Mouse (Mus musculus): ENCODE measurements around the gene Sema5a. TPM values are rescaled to one million over a fixed set of nuclear protein-coding genes. Genes with fewer than 3 reads are reported as not detected.

Sema5a gene
- polyA plus RNA-seq, 1 experiment from 2014 or later: 24.9 TPM

- ATAC-seq (replicated peaks; ENCODE audit: low FRiP score, low TSS enrichment, low read depth) (no peak), DNase-seq (ENCODE audit: low spot score) (no peak)
- Histone ChIP-seq H3K9me3 (ENCODE audit: control insufficient read depth, low read length) (no peaks in the 10 kb centered on the region), H3K27me3 (replicated peaks; ENCODE audit: control insufficient read depth, insufficient read depth, low read length) (no peaks in the 10 kb centered on the region), H3K36me3 (ENCODE audit: control insufficient read depth, insufficient read depth, low read length) (no peaks in the 10 kb centered on the region), H3K4me3 (ENCODE audit: low read depth, low read length) (no peak overlapping the region), H3K27ac (ENCODE audit: low read depth) (no peak overlapping the region), H3K9ac (ENCODE audit: low read length) (no peak overlapping the region), H3K4me1 (replicated peaks; ENCODE audit: control insufficient read depth, insufficient read depth, low read length) (no peaks in the 10 kb centered on the region), H3K4me2 (ENCODE audit: low read length) (no peak overlapping the region)
- WGBS: 82% methylated on average over 4 of the region's 4 CpGs
Observed at GRCm38 (mm10) chr15:32367841-32368240, 123.2 kb downstream of the Sema5a start.

- Histone ChIP-seq H3K9me3 (ENCODE audit: control insufficient read depth, low read length) (no peaks in the 10 kb centered on the region), H3K36me3 (ENCODE audit: control insufficient read depth, insufficient read depth, low read length) (no peaks in the 10 kb centered on the region), H3K9ac (ENCODE audit: low read length) (no peak overlapping the region), H3K4me2 (ENCODE audit: low read length) (no peak overlapping the region), H3K27ac (ENCODE audit: low read depth) (no peak overlapping the region), H3K4me1 (replicated peaks; ENCODE audit: control insufficient read depth, insufficient read depth, low read length) (no peaks in the 10 kb centered on the region), H3K27me3 (replicated peaks; ENCODE audit: control insufficient read depth, insufficient read depth, low read length) (no peaks in the 10 kb centered on the region), H3K4me3 (ENCODE audit: low read depth, low read length) (no peak overlapping the region)
- DNase-seq (ENCODE audit: low spot score): no peak
- ATAC-seq (replicated peaks; ENCODE audit: low FRiP score, low TSS enrichment, low read depth): no peak
- WGBS: 92% methylated on average over 6 of the region's 6 CpGs
Observed at GRCm38 (mm10) chr15:32370914-32371313, 126.3 kb downstream of the Sema5a start.

- DNase-seq (ENCODE audit: low spot score): no peak
Observed at GRCm38 (mm10) chr15:32371385-32371784, 126.8 kb downstream of the Sema5a start.

GRCm38 (mm10) chr15:32376326-32376725 is 131.7 kb downstream of the Sema5a start:
- ATAC-seq (replicated peaks; ENCODE audit: low FRiP score, low TSS enrichment, low read depth): no peak
- H3K4me1 ChIP-seq (replicated peaks; ENCODE audit: control insufficient read depth, insufficient read depth, low read length): no peaks in the 10 kb centered on the region
- H3K27me3 ChIP-seq (replicated peaks; ENCODE audit: control insufficient read depth, insufficient read depth, low read length): no peaks in the 10 kb centered on the region
- H3K4me2 ChIP-seq (ENCODE audit: low read length): no peak overlapping the region
- DNase-seq (ENCODE audit: low spot score): no peak
- no peak overlapping the region for H3K9ac ChIP-seq (ENCODE audit: low read length)
- 83% methylated on average over 5 of the region's 5 CpGs for WGBS
- no peaks in the 10 kb centered on the region for H3K9me3 ChIP-seq (ENCODE audit: control insufficient read depth, low read length)
- no peak overlapping the region for H3K27ac ChIP-seq (ENCODE audit: low read depth)
- no peak overlapping the region for H3K4me3 ChIP-seq (ENCODE audit: low read depth, low read length)
- H3K36me3 ChIP-seq (ENCODE audit: control insufficient read depth, insufficient read depth, low read length): no peaks in the 10 kb centered on the region

More at GRCm38 (mm10) chr15:32371385-32371784, 126.8 kb downstream of the Sema5a start:
- 63% methylated on average over 6 of the region's 6 CpGs for WGBS
- Histone ChIP-seq H3K27me3 (replicated peaks; ENCODE audit: control insufficient read depth, insufficient read depth, low read length) (no peaks in the 10 kb centered on the region), H3K9me3 (ENCODE audit: control insufficient read depth, low read length) (no peaks in the 10 kb centered on the region), H3K4me1 (replicated peaks; ENCODE audit: control insufficient read depth, insufficient read depth, low read length) (no peaks in the 10 kb centered on the region), H3K36me3 (ENCODE audit: control insufficient read depth, insufficient read depth, low read length) (no peaks in the 10 kb centered on the region), H3K4me2 (ENCODE audit: low read length) (no peak overlapping the region), H3K9ac (ENCODE audit: low read length) (no peak overlapping the region), H3K27ac (ENCODE audit: low read depth) (no peak overlapping the region), H3K4me3 (ENCODE audit: low read depth, low read length) (no peak overlapping the region)
- ATAC-seq (replicated peaks; ENCODE audit: low FRiP score, low TSS enrichment, low read depth): no peak

GRCm38 (mm10) chr15:32377781-32378180 is 133.2 kb downstream of the Sema5a start:
- no peak for ATAC-seq (replicated peaks; ENCODE audit: low FRiP score, low TSS enrichment, low read depth)
- Histone ChIP-seq H3K4me2 (ENCODE audit: low read length) (no peak overlapping the region), H3K9me3 (ENCODE audit: control insufficient read depth, low read length) (no peaks in the 10 kb centered on the region), H3K4me1 (replicated peaks; ENCODE audit: control insufficient read depth, insufficient read depth, low read length) (no peaks in the 10 kb centered on the region), H3K27me3 (replicated peaks; ENCODE audit: control insufficient read depth, insufficient read depth, low read length) (no peaks in the 10 kb centered on the region), H3K4me3 (ENCODE audit: low read depth, low read length) (no peak overlapping the region), H3K27ac (ENCODE audit: low read depth) (no peak overlapping the region), H3K9ac (ENCODE audit: low read length) (no peak overlapping the region), H3K36me3 (ENCODE audit: control insufficient read depth, insufficient read depth, low read length) (no peaks in the 10 kb centered on the region)
- no peak for DNase-seq (ENCODE audit: low spot score)
- WGBS: 97% methylated on average over 3 of the region's 3 CpGs

GRCm38 (mm10) chr15:32380311-32380710 is 135.7 kb downstream of the Sema5a start:
- Histone ChIP-seq H3K4me3 (ENCODE audit: low read depth, low read length) (no peak overlapping the region), H3K9me3 (ENCODE audit: control insufficient read depth, low read length) (no peaks in the 10 kb centered on the region), H3K27me3 (replicated peaks; ENCODE audit: control insufficient read depth, insufficient read depth, low read length) (no peaks in the 10 kb centered on the region), H3K27ac (ENCODE audit: low read depth) (no peak overlapping the region), H3K4me1 (replicated peaks; ENCODE audit: control insufficient read depth, insufficient read depth, low read length) (no peaks in the 10 kb centered on the region), H3K4me2 (ENCODE audit: low read length) (no peak overlapping the region), H3K36me3 (ENCODE audit: control insufficient read depth, insufficient read depth, low read length) (no peaks in the 10 kb centered on the region), H3K9ac (ENCODE audit: low read length) (no peak overlapping the region)
- DNase-seq (ENCODE audit: low spot score) (no peak), ATAC-seq (replicated peaks; ENCODE audit: low FRiP score, low TSS enrichment, low read depth) (no peak)
- 70% methylated on average over 3 of the region's 3 CpGs for WGBS

GRCm38 (mm10) chr15:32382930-32383481 is 138.4 kb downstream of the Sema5a start:
- Histone ChIP-seq H3K9me3 (ENCODE audit: control insufficient read depth, low read length) (no peaks in the 10 kb centered on the region), H3K4me1 (replicated peaks; ENCODE audit: control insufficient read depth, insufficient read depth, low read length) (no peaks in the 10 kb centered on the region), H3K27ac (ENCODE audit: low read depth) (no peak overlapping the region), H3K36me3 (ENCODE audit: control insufficient read depth, insufficient read depth, low read length) (no peaks in the 10 kb centered on the region), H3K4me3 (ENCODE audit: low read depth, low read length) (no peak overlapping the region), H3K27me3 (replicated peaks; ENCODE audit: control insufficient read depth, insufficient read depth, low read length) (no peaks in the 10 kb centered on the region), H3K4me2 (ENCODE audit: low read length) (no peak overlapping the region), H3K9ac (ENCODE audit: low read length) (no peak overlapping the region)
- WGBS: 89% methylated on average over 4 of the region's 4 CpGs
- ATAC-seq (replicated peaks; ENCODE audit: low FRiP score, low TSS enrichment, low read depth): no peak
- no peak for DNase-seq (ENCODE audit: low spot score)

- 63% methylated on average over 3 of the region's 3 CpGs for WGBS
- DNase-seq (ENCODE audit: low spot score) (no peak), ATAC-seq (replicated peaks; ENCODE audit: low FRiP score, low TSS enrichment, low read depth) (no peak)
- no peak overlapping the region for H3K27ac ChIP-seq (ENCODE audit: low read depth)
- no peaks in the 10 kb centered on the region for H3K4me1 ChIP-seq (replicated peaks; ENCODE audit: control insufficient read depth, insufficient read depth, low read length)
- H3K4me3 ChIP-seq (ENCODE audit: low read depth, low read length): no peak overlapping the region
- no peak overlapping the region for H3K9ac ChIP-seq (ENCODE audit: low read length)
- H3K4me2 ChIP-seq (ENCODE audit: low read length): no peak overlapping the region
- H3K9me3 ChIP-seq (ENCODE audit: control insufficient read depth, low read length): no peaks in the 10 kb centered on the region
- no peaks in the 10 kb centered on the region for H3K36me3 ChIP-seq (ENCODE audit: control insufficient read depth, insufficient read depth, low read length)
- no peaks in the 10 kb centered on the region for H3K27me3 ChIP-seq (replicated peaks; ENCODE audit: control insufficient read depth, insufficient read depth, low read length)
Observed at GRCm38 (mm10) chr15:32396241-32396890, 151.8 kb downstream of the Sema5a start.

GRCm38 (mm10) chr15:32397064-32397463 is 152.5 kb downstream of the Sema5a start:
- no peak for DNase-seq (ENCODE audit: low spot score)
- no peak for ATAC-seq (replicated peaks; ENCODE audit: low FRiP score, low TSS enrichment, low read depth)
- 64% methylated on average over 3 of the region's 3 CpGs for WGBS
- no peak overlapping the region for H3K27ac ChIP-seq (ENCODE audit: low read depth)
- no peaks in the 10 kb centered on the region for H3K36me3 ChIP-seq (ENCODE audit: control insufficient read depth, insufficient read depth, low read length)
- H3K4me2 ChIP-seq (ENCODE audit: low read length): no peak overlapping the region
- H3K9ac ChIP-seq (ENCODE audit: low read length): no peak overlapping the region
- no peaks in the 10 kb centered on the region for H3K27me3 ChIP-seq (replicated peaks; ENCODE audit: control insufficient read depth, insufficient read depth, low read length)
- no peak overlapping the region for H3K4me3 ChIP-seq (ENCODE audit: low read depth, low read length)
- no peaks in the 10 kb centered on the region for H3K9me3 ChIP-seq (ENCODE audit: control insufficient read depth, low read length)
- H3K4me1 ChIP-seq (replicated peaks; ENCODE audit: control insufficient read depth, insufficient read depth, low read length): no peaks in the 10 kb centered on the region

Data from intestine, embryonic 14.5 days (tissue).